ENCODE assay signal across 23 mouse cellular contexts in genomic region chr5:119171626-119172025, GRCm38 (mm10).
A peak's percentile ranks its signal among the peaks of the same experiment; 100 is the strongest.
DNase-seq lines count a peak whose midpoint lies in the region; ATAC-seq and TF ChIP-seq lines count a peak whose summit lies in the region.
"Had no signal": no experiment of that assay in that cellular context is flagged by ENCODE, and none has a peak within 500 bp of the region (broad histone marks: within the 10 kb centered on the region; RNA-seq: fewer than 3 reads in every experiment).

No protein-coding gene starts in this region.

- 80% methylated on average over 1 of the region's 1 CpGs for WGBS in midbrain, postnatal 0 days

- DNase-seq in heart, adult 11 months, result peak; percentile 72
- DNase-seq in heart, postnatal 36 days, result no peak
- peak; percentile 12 to 14 for DNase-seq in heart, postnatal 10 days
- no peak for DNase-seq in heart, postnatal 4 days
- DNase-seq in 3134 (ENCODE audit: extremely low read depth, insufficient read length, low spot score), result peak; percentile 13
- DNase-seq in 3T3-L1 (ENCODE audit: low read depth, low spot score), result peak; percentile 53
- no peak for DNase-seq in midbrain, postnatal 0 days (ENCODE audit: low spot score)
- DNase-seq: adrenal gland, adult 2 months; adrenal gland, postnatal 14 days; cerebellum, adult 11 months; cerebellum, adult 18-20 months; cerebellum, adult 8-10 months; cerebellum, adult 9-11 months; cerebellum, postnatal 14 days; cerebellum, postnatal 36 days; embryo, embryonic 11 days had no signal

- H3K9ac ChIP-seq in midbrain, postnatal 0 days (replicated peaks; ENCODE audit: low read length, poor library complexity, severe bottlenecking), result no peak overlapping the region
- H3K9ac ChIP-seq: embryonic facial prominence, embryonic 13.5 days; embryonic facial prominence, embryonic 15.5 days; forebrain, embryonic 12.5 days had no signal

- intact Hi-C loops in heart, postnatal 36 days (cut with DNase I), result no loop called here
- intact Hi-C loops in heart, postnatal 10 days (cut with DNase I), result no loop called here

- TF ChIP-seq CTCF in midbrain, postnatal 0 days (IDR thresholded peaks at IDR 0.05), result no peak

- no peak overlapping the region for H3K27ac ChIP-seq in midbrain, postnatal 0 days (ENCODE audit: low read depth, low read length)
- H3K27ac ChIP-seq: embryonic facial prominence, embryonic 13.5 days; embryonic facial prominence, embryonic 15.5 days; forebrain, embryonic 10.5 days; forebrain, embryonic 12.5 days had no signal

- no peaks in the 10 kb centered on the region for H3K36me3 ChIP-seq in midbrain, postnatal 0 days (ENCODE audit: insufficient read depth, low read length)
- H3K36me3 ChIP-seq: embryonic facial prominence, embryonic 13.5 days; embryonic facial prominence, embryonic 15.5 days; forebrain, embryonic 10.5 days; forebrain, embryonic 12.5 days had no signal

- no peak overlapping the region for H3K4me2 ChIP-seq in midbrain, postnatal 0 days (ENCODE audit: low read depth, low read length, poor library complexity, severe bottlenecking)
- H3K4me2 ChIP-seq: embryonic facial prominence, embryonic 13.5 days; embryonic facial prominence, embryonic 15.5 days; forebrain, embryonic 12.5 days had no signal

- no peaks in the 10 kb centered on the region for H3K9me3 ChIP-seq in midbrain, postnatal 0 days (ENCODE audit: low read length)
- H3K9me3 ChIP-seq: embryonic facial prominence, embryonic 13.5 days; embryonic facial prominence, embryonic 15.5 days; forebrain, embryonic 10.5 days; forebrain, embryonic 12.5 days had no signal

- H3K4me3 ChIP-seq in midbrain, postnatal 0 days (ENCODE audit: low read depth, low read length), result no peak overlapping the region
- H3K4me3 ChIP-seq: embryonic facial prominence, embryonic 13.5 days; embryonic facial prominence, embryonic 15.5 days; erythroblast, embryonic 14.5 days; forebrain, embryonic 10.5 days; forebrain, embryonic 12.5 days had no signal

- no peaks in the 10 kb centered on the region for H3K4me1 ChIP-seq in midbrain, postnatal 0 days (ENCODE audit: insufficient read depth, low read length)
- H3K4me1 ChIP-seq: forebrain, embryonic 10.5 days; forebrain, embryonic 12.5 days had no signal

- no peaks in the 10 kb centered on the region for H3K27me3 ChIP-seq in midbrain, postnatal 0 days (ENCODE audit: insufficient read depth, low read length)
- H3K27me3 ChIP-seq: embryonic facial prominence, embryonic 13.5 days; embryonic facial prominence, embryonic 15.5 days; forebrain, embryonic 12.5 days had no signal

- no peak for ATAC-seq in midbrain, postnatal 0 days (ENCODE audit: low FRiP score)
- ATAC-seq: forebrain, embryonic 14.5 days; forebrain, embryonic 16.5 days had no signal

Comparison
In these comparisons a context has a peak if more than half of its experiments do, and no peak if none do; other contexts are left out.
1. DNase-seq: peak in heart, adult 11 months (single experiment), heart, postnatal 10 days (2 of 2), 3134 (single experiment) and 3T3-L1 (single experiment); none in heart, postnatal 36 days (0 of 2), heart, postnatal 4 days (single experiment) and midbrain, postnatal 0 days (single experiment).